Mouse (Mus musculus) limb, embryonic 14.5 days (tissue): ENCODE data around the gene 1700042G07Rik. TPM values are rescaled to one million over a fixed set of nuclear protein-coding genes. Genes with fewer than 3 reads are reported as not detected.
"Not testable (repeated sequence)": the region's sequence is repeated elsewhere in the genome, so short reads cannot be mapped to it uniquely, and the experiment has no call there.

Source experiments
- ATAC-seq: fragments of 200-750 bp; cut with Nextera tagmentation; 2 replicates; pipeline ENCODE4 v1.8.0; 2017; ENCODE audit warnings: low read depth, moderate number of reproducible peaks, moderate TSS enrichment; ENCODE audit not compliant: low FRiP score
- DNase-seq: peaks from one replicate; pipeline ENCODE4 v3.0.0-alpha.2; 2015; ENCODE audit warnings: low spot score
- H3K27ac ChIP-seq: fragments of 300-500 bp; sonication (generic); replicated peaks from 2 replicates; pipeline ENCODE4 v1.5.1; 2014; ENCODE audit warnings: low read depth, mild to moderate bottlenecking, low read length, moderate library complexity, mixed read lengths
- H3K27me3 ChIP-seq: fragments of 300-500 bp; sonication (generic); 2 replicates; pipeline ENCODE4 v1.6.1; 2014; ENCODE audit warnings: low read length, mixed read lengths; ENCODE audit not compliant: control insufficient read depth, insufficient read depth
- H3K36me3 ChIP-seq: fragments of 300-500 bp; sonication (generic); 2 replicates; pipeline ENCODE4 v1.6.1; 2014; ENCODE audit warnings: mild to moderate bottlenecking, low read length, moderate library complexity, mixed read lengths; ENCODE audit not compliant: control insufficient read depth, insufficient read depth
- H3K4me1 ChIP-seq: fragments of 300-500 bp; sonication (generic); 2 replicates; pipeline ENCODE4 v1.6.1; 2014; ENCODE audit warnings: antibody characterized with exemption, low read length, mixed read lengths; ENCODE audit not compliant: control insufficient read depth, insufficient read depth
- H3K4me2 ChIP-seq: fragments of 300-500 bp; sonication (generic); replicated peaks from 2 replicates; pipeline ENCODE4 v1.6.1; 2014; ENCODE audit warnings: low read depth, mild to moderate bottlenecking, low read length, moderate library complexity; ENCODE audit not compliant: severe bottlenecking
- H3K4me3 ChIP-seq: fragments of 300-500 bp; sonication (generic); replicated peaks from 2 replicates; pipeline ENCODE4 v1.5.1; 2014; ENCODE audit warnings: low read length
- H3K9ac ChIP-seq: fragments of 300-500 bp; sonication (generic); 2 replicates; pipeline ENCODE4 v1.6.1; 2014; ENCODE audit warnings: mild to moderate bottlenecking, low read depth, low read length, moderate library complexity; ENCODE audit not compliant: severe bottlenecking
- H3K9me3 ChIP-seq: fragments of 300-500 bp; sonication (generic); 2 replicates; pipeline ENCODE4 v1.6.1; 2016; ENCODE audit warnings: low read length; ENCODE audit not compliant: control insufficient read depth
- POLR2A ChIP-seq: fragments of 200-500 bp; IDR thresholded peaks from 2 replicates; pipeline ENCODE4 v1.8.0; 2012; ENCODE audit warnings: inconsistent platforms, mild to moderate bottlenecking, moderate library complexity, borderline replicate concordance; ENCODE audit not compliant: insufficient read depth, insufficient read length; ENCODE audit errors: extremely low read depth
- WGBS: fragments of 180-500 bp; shearing (Covaris S2); extraction: QIAGEN DNeasy Blood & Tissue Kit; methylation state at CpG from one replicate; pipeline ENCODE4 v1.1.7; 2014; 5-methylcytosine and 5-hydroxymethylcytosine counted together
- polyA plus RNA-seq, 2 experiments: library from polyadenylated mRNA; depleted of rRNA in 1 of 2; stranded (reverse) in 1 of 2; unstranded in 1 of 2; fragments of >200 nt; fragmentation: Nextera tagmentation in 1 of 2; extraction: Ambion mirVana in 1 of 2; gene quantifications; 2 replicates each; pipeline versions ENCODE4 v1.2.1 to v1.2.3; 2012 to 2014

The 1700042G07Rik gene
- polyA plus RNA-seq, 2 experiments = not detected

DNA sequence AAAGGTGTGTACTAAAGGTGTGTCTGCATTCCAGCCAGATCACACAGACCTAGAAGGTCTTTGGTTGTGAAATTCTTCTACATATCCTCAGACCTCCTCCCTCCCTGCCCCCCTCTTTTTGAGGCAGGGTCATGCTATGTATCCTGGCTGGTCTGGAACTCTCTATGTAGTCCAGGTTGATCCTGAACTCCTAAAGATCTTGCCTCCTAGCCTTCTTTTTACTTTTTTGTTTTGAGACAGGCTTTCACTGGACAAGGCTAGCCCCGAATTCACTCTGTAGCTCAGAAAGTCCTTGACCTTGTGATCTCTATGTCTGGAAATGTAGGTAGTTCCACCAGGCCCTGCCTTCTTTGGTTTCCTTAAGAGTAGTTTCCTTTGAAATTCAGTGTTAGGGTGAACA lies 35.7 kb downstream of the 1700042G07Rik start:
- TF ChIP-seq POLR2A = no peak
- Histone ChIP-seq H3K9ac (no peak overlapping the region), H3K4me2 (no peak overlapping the region), H3K27me3 (no peaks in the 10 kb centered on the region), H3K9me3 (no peaks in the 10 kb centered on the region), H3K27ac (no peak overlapping the region), H3K4me1 (no peaks in the 10 kb centered on the region), H3K36me3 (no peaks in the 10 kb centered on the region), H3K4me3 (no peak overlapping the region)
- WGBS = 79% methylated on average over 1 of the region's 1 CpGs
- ATAC-seq (no peak), DNase-seq (no peak)

GRCm38 (mm10) chr4:116215895-116216605 lies 42.9 kb downstream of the 1700042G07Rik start:
- Histone ChIP-seq H3K27me3 (no peaks in the 10 kb centered on the region), H3K4me3 (no peak overlapping the region), H3K27ac (no peak overlapping the region), H3K36me3 (no peaks in the 10 kb centered on the region), H3K9ac (no peak overlapping the region), H3K9me3 (no peaks in the 10 kb centered on the region), H3K4me1 (no peaks in the 10 kb centered on the region), H3K4me2 (no peak overlapping the region)
- no peak for TF ChIP-seq POLR2A
- no peak for ATAC-seq
- no peak for DNase-seq
- WGBS = 81% methylated on average over 2 of the region's 2 CpGs

GRCm38 (mm10) chr4:116217046-116217445 lies 43.9 kb downstream of the 1700042G07Rik start:
- Histone ChIP-seq H3K9me3 (no peaks in the 10 kb centered on the region), H3K9ac (no peak overlapping the region), H3K27ac (no peak overlapping the region), H3K27me3 (no peaks in the 10 kb centered on the region), H3K4me2 (no peak overlapping the region), H3K36me3 (no peaks in the 10 kb centered on the region), H3K4me3 (no peak overlapping the region), H3K4me1 (no peaks in the 10 kb centered on the region)
- DNase-seq = peak; percentile 32
- TF ChIP-seq POLR2A = no peak
- 42% methylated on average over 2 of the region's 2 CpGs for WGBS
- ATAC-seq = no peak

DNA sequence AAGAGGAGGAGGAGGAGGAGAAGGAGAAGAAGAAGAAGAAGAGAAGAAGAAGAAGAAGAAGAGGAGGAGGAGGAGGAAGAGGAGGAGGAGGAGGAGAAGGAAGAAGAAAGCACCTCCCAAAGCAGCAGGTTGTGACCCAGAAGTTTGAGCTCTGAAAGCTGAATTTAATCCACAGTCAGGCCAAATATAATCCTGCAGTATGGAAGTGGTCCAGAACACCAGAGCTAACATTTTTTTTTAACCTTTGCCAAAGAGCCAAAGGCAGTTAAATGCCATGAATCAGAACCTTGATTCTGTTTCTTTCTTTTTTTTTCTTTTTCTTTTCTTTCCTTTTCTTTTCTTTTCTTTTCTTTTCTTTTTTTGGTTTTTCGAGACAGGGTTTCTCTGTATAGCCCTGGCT lies 44.5 kb downstream of the 1700042G07Rik start:
- not testable (repeated sequence) for H3K9me3 ChIP-seq, H3K27ac ChIP-seq, H3K4me3 ChIP-seq, H3K4me2 ChIP-seq, DNase-seq, H3K9ac ChIP-seq, H3K27me3 ChIP-seq, H3K36me3 ChIP-seq, H3K4me1 ChIP-seq, ATAC-seq
- WGBS = 87% methylated on average over 1 of the region's 1 CpGs

- no peak for TF ChIP-seq POLR2A
- no peak overlapping the region for H3K4me3 ChIP-seq
- no peak for DNase-seq
Observed at GRCm38 (mm10) chr4:116219056-116219455, 45.9 kb downstream of the 1700042G07Rik start.

More at GRCm38 (mm10) chr4:116219056-116219455, 45.9 kb downstream of the 1700042G07Rik start:
- H3K4me1 ChIP-seq = 0 out of 2 replicates have a peak, but pooled peaks cover 4% of the 10 kb centered on the region
- H3K9ac ChIP-seq = no peak overlapping the region
- H3K36me3 ChIP-seq = no peaks in the 10 kb centered on the region
- no peak overlapping the region for H3K4me2 ChIP-seq
- no peak overlapping the region for H3K27ac ChIP-seq
- no peak for ATAC-seq
- no peaks in the 10 kb centered on the region for H3K9me3 ChIP-seq
- no peaks in the 10 kb centered on the region for H3K27me3 ChIP-seq
- WGBS = 78% methylated on average over 1 of the region's 1 CpGs
